Mouse (Mus musculus) small intestine, adult 2 months (tissue): ENCODE measurements around the gene Sugt1. TPM values are rescaled to one million over a fixed set of nuclear protein-coding genes. Genes with fewer than 3 reads are reported as not detected.

Source experiments
- H3K27ac ChIP-seq: fragments of 200-500 bp; 2 replicates; pipeline ENCODE4 v1.5.1; 2012; ENCODE audit warnings: low read depth, low read length, control low read depth, inconsistent platforms; ENCODE audit not compliant: insufficient read depth
- H3K27me3 ChIP-seq: fragments of 200-500 bp; 2 replicates; pipeline ENCODE4 v1.6.1; 2012; ENCODE audit warnings: mild to moderate bottlenecking, moderate library complexity, low read length, inconsistent platforms; ENCODE audit not compliant: control insufficient read depth, insufficient read depth
- H3K36me3 ChIP-seq: fragments of 200-500 bp; 2 replicates; pipeline ENCODE4 v1.6.1; 2012; ENCODE audit warnings: mild to moderate bottlenecking, low read length, control low read depth, inconsistent platforms; ENCODE audit not compliant: control insufficient read depth, insufficient read depth
- H3K4me1 ChIP-seq: fragments of 200-500 bp; 2 replicates; pipeline ENCODE4 v1.6.1; 2012; ENCODE audit warnings: low read length, inconsistent platforms, mixed read lengths; ENCODE audit not compliant: control insufficient read depth, insufficient read depth, insufficient read length
- H3K4me3 ChIP-seq: fragments of 200-500 bp; 2 replicates; pipeline ENCODE4 v1.5.1; 2012; ENCODE audit warnings: low read depth, mild to moderate bottlenecking, control low read depth, inconsistent platforms, low read length, moderate library complexity
- CTCF ChIP-seq: fragments of 200-500 bp; IDR thresholded peaks from 2 replicates; pipeline ENCODE4 v1.5.1; 2012; ENCODE audit warnings: low read depth, mild to moderate bottlenecking, control low read depth, inconsistent platforms, low read length, moderate library complexity, mixed read lengths; ENCODE audit not compliant: insufficient replicate concordance, insufficient read length; ENCODE audit errors: extremely low read depth
- POLR2A ChIP-seq: fragments of 200-500 bp; IDR thresholded peaks from 2 replicates; pipeline ENCODE4 v1.6.1; 2012; ENCODE audit warnings: low read depth, mild to moderate bottlenecking, control low read depth, inconsistent platforms, low read length, moderate library complexity
- WGBS: fragments of 180-500 bp; shearing (Covaris S2); methylation state at CpG from one replicate; pipeline ENCODE4 v1.1.7; 2018; 5-methylcytosine and 5-hydroxymethylcytosine counted together
- polyA plus RNA-seq: library from polyadenylated mRNA; depleted of rRNA; stranded (reverse); fragments of >200 nt; gene quantifications from 2 replicates; pipeline ENCODE4 v1.2.3, GENCODE M21; 2012; rRNA removed

Gene Sugt1
- polyA plus RNA-seq, 1 experiment = 1.7 TPM

- WGBS = 68% methylated on average over 14 of the region's 14 CpGs
- no peak overlapping the region for H3K4me3 ChIP-seq
- no peaks in the 10 kb centered on the region for H3K36me3 ChIP-seq
- TF ChIP-seq POLR2A = no peak
- no peak for TF ChIP-seq CTCF
- no peaks in the 10 kb centered on the region for H3K4me1 ChIP-seq
- H3K27ac ChIP-seq = no peak overlapping the region
- H3K27me3 ChIP-seq = no peaks in the 10 kb centered on the region
These were observed 90.6 kb downstream of the Sugt1 start for GRCm38 (mm10) chr14:79677891-79678687.

GRCm38 (mm10) chr14:79680652-79681051 lies 93.2 kb downstream of the Sugt1 start:
- Histone ChIP-seq H3K36me3 (no peaks in the 10 kb centered on the region), H3K4me3 (no peak overlapping the region), H3K27ac (no peak overlapping the region), H3K27me3 (no peaks in the 10 kb centered on the region), H3K4me1 (no peaks in the 10 kb centered on the region)
- 60% methylated on average over 5 of the region's 5 CpGs for WGBS
- TF ChIP-seq POLR2A (no peak), CTCF (no peak)

Other genes starting within 250 kb of the Sugt1 start
- gene Naa16, start 196.9 kb upstream of the Sugt1 start, polyA plus RNA-seq = 0.24 and 0.28 TPM in 2 replicates
- 0.15 and 0.32 TPM in 2 replicates for gene Mtrf1, start 189.9 kb upstream of the Sugt1 start, polyA plus RNA-seq
- 1.8 and 2.3 TPM in 2 replicates for gene Kbtbd7, start 161.2 kb upstream of the Sugt1 start, polyA plus RNA-seq
- gene Kbtbd6, start 135.9 kb upstream of the Sugt1 start, polyA plus RNA-seq = 0.65 and 0.66 TPM in 2 replicates
- gene Elf1, start 106.5 kb upstream of the Sugt1 start, polyA plus RNA-seq = 6.4 and 20.1 TPM in 2 replicates
- gene Wbp4, start 106.2 kb upstream of the Sugt1 start, polyA plus RNA-seq = 0.98 and 2.0 TPM in 2 replicates
- not detected in 2 replicates for gene Cnmd, start 74.5 kb downstream of the Sugt1 start, polyA plus RNA-seq
- gene Pcdh8, start 183.6 kb downstream of the Sugt1 start, polyA plus RNA-seq = 0.37 and 0.72 TPM in 2 replicates